8 mouse cellular contexts compared by ENCODE assay signal in genomic region chr3:40530845-40531244, GRCm38 (mm10). TPM values are rescaled to one million over a fixed set of nuclear protein-coding genes. Genes with fewer than 3 reads are reported as not detected.
DNase-seq lines count a peak whose midpoint lies in the region; ATAC-seq lines count a peak whose summit lies in the region.

No protein-coding gene starts in this region.

- DNase-seq in kidney, postnatal 14 days = no peak
- no peak for DNase-seq in forebrain, embryonic 11.5 days (ENCODE audit: low spot score)
- DNase-seq in urinary bladder, postnatal 10 days (ENCODE audit: low spot score) = no peak
- DNase-seq in kidney, adult 18-20 months = no peak
- DNase-seq in layer of hippocampus, adult 18-20 months (ENCODE audit: low spot score in 2 of 2) = no peak

- no peak overlapping the region for H3K27ac ChIP-seq in kidney, embryonic 15.5 days
- H3K27ac ChIP-seq in forebrain, embryonic 11.5 days (ENCODE audit: low read depth, low read length) = no peak overlapping the region
- H3K27ac ChIP-seq in limb, embryonic 12.5 days = no peak overlapping the region
- no peak overlapping the region for H3K27ac ChIP-seq in neural tube, embryonic 12.5 days

- H3K4me2 ChIP-seq in kidney, embryonic 15.5 days = peak overlapping the region; percentile 94
- H3K4me2 ChIP-seq in forebrain, embryonic 11.5 days (ENCODE audit: low read depth, low read length, severe bottlenecking) = peak overlapping the region; percentile 76
- peak overlapping the region; percentile 100 for H3K4me2 ChIP-seq in limb, embryonic 12.5 days
- peak overlapping the region; percentile 98 for H3K4me2 ChIP-seq in neural tube, embryonic 12.5 days (replicated peaks)

- 23% methylated on average over 6 of the region's 7 CpGs for WGBS in kidney, embryonic 15.5 days
- whole genome bisulfite sequencing in forebrain, embryonic 11.5 days = 20% methylated on average over 5 of the region's 7 CpGs
- WGBS in limb, embryonic 12.5 days = 17% methylated on average over 7 of the region's 7 CpGs
- 20% methylated on average over 7 of the region's 7 CpGs for WGBS in neural tube, embryonic 12.5 days

- peak overlapping the region; percentile 40; the same call in 1 of the 2 replicates for H3K9ac ChIP-seq in kidney, embryonic 15.5 days
- no peak overlapping the region for H3K9ac ChIP-seq in forebrain, embryonic 11.5 days (ENCODE audit: low read length)
- H3K9ac ChIP-seq in limb, embryonic 12.5 days (replicated peaks) = no peak overlapping the region; the same call in 1 of the 2 replicates
- no peak overlapping the region for H3K9ac ChIP-seq in neural tube, embryonic 12.5 days

- H3K4me3 ChIP-seq in kidney, embryonic 15.5 days (replicated peaks) = peak overlapping the region; percentile 50
- H3K4me3 ChIP-seq in forebrain, embryonic 11.5 days (ENCODE audit: low read depth, low read length) = peak overlapping the region; percentile 43
- peak overlapping the region; percentile 57 for H3K4me3 ChIP-seq in limb, embryonic 12.5 days (replicated peaks)
- H3K4me3 ChIP-seq in neural tube, embryonic 12.5 days = peak overlapping the region; percentile 57

- H3K36me3 ChIP-seq in kidney, embryonic 15.5 days = no peaks in the 10 kb centered on the region
- H3K36me3 ChIP-seq in forebrain, embryonic 11.5 days (ENCODE audit: control insufficient read depth, insufficient read depth, low read length) = no peaks in the 10 kb centered on the region
- H3K36me3 ChIP-seq in limb, embryonic 12.5 days = no peaks in the 10 kb centered on the region
- H3K36me3 ChIP-seq in neural tube, embryonic 12.5 days = no peaks in the 10 kb centered on the region

- H3K4me1 ChIP-seq in kidney, embryonic 15.5 days = peaks cover 17% of the 10 kb centered on the region
- H3K4me1 ChIP-seq in forebrain, embryonic 11.5 days (replicated peaks; ENCODE audit: control insufficient read depth, insufficient read depth, low read length) = peaks cover 3% of the 10 kb centered on the region; the same call in 1 of the 2 replicates
- peaks cover 33% of the 10 kb centered on the region for H3K4me1 ChIP-seq in limb, embryonic 12.5 days (replicated peaks)
- H3K4me1 ChIP-seq in neural tube, embryonic 12.5 days = peaks cover 19% of the 10 kb centered on the region

- H3K9me3 ChIP-seq in kidney, embryonic 15.5 days (replicated peaks) = no peaks in the 10 kb centered on the region
- no peaks in the 10 kb centered on the region for H3K9me3 ChIP-seq in forebrain, embryonic 11.5 days (ENCODE audit: control insufficient read depth, low read length)
- H3K9me3 ChIP-seq in limb, embryonic 12.5 days = no peaks in the 10 kb centered on the region
- 0 out of 2 replicates have a peak, but pooled peaks cover 3% of the 10 kb centered on the region for H3K9me3 ChIP-seq in neural tube, embryonic 12.5 days

- H3K27me3 ChIP-seq in kidney, embryonic 15.5 days = peaks cover 57% of the 10 kb centered on the region
- H3K27me3 ChIP-seq in forebrain, embryonic 11.5 days (ENCODE audit: control insufficient read depth, insufficient read depth, low read length) = peaks cover 2% of the 10 kb centered on the region
- H3K27me3 ChIP-seq in limb, embryonic 12.5 days = peaks cover 58% of the 10 kb centered on the region
- H3K27me3 ChIP-seq in neural tube, embryonic 12.5 days (replicated peaks) = peaks cover 15% of the 10 kb centered on the region

- ATAC-seq in kidney, embryonic 15.5 days (replicated peaks; ENCODE audit: low FRiP score) = no peak
- ATAC-seq in forebrain, embryonic 11.5 days (replicated peaks; ENCODE audit: low FRiP score) = no peak
- peak; percentile 17; the same call in 1 of the 2 replicates for ATAC-seq in limb, embryonic 12.5 days (ENCODE audit: insufficient number of reproducible peaks, insufficient read depth, low FRiP score, low TSS enrichment, low read depth)
- ATAC-seq in neural tube, embryonic 12.5 days (ENCODE audit: low FRiP score, low read depth) = 0 out of 2 replicates have a peak, but pooled peaks have one; percentile 2

RNA-seq across cellular contexts. Expression of gene Intu, which starts 0.2 kb away (rescaled TPM):
- 3.4 TPM in 2 replicates for polyA plus RNA-seq in kidney, embryonic 15.5 days (2015; fragmentation: Nextera tagmentation; extraction: Ambion mirVana)
- polyA plus RNA-seq in forebrain, embryonic 11.5 days (2014; fragmentation: Nextera tagmentation; extraction: Ambion mirVana) = 8.2 and 10.0 TPM in 2 replicates
- polyA plus RNA-seq in limb, embryonic 12.5 days (2016; fragmentation: Nextera tagmentation; extraction: Ambion mirVana) = 3.6 and 3.8 TPM in 2 replicates
- 4.2 and 5.1 TPM in 2 replicates for polyA plus RNA-seq in neural tube, embryonic 12.5 days (2016; fragmentation: Nextera tagmentation; extraction: Ambion mirVana)
- total RNA-seq in layer of hippocampus, adult 18-20 months (2021) = 1 to 10 TPM; 7.0 to 8.8 TPM

Comparison
In these comparisons a context has a peak if more than half of its experiments do, and no peak if none do; other contexts are left out.
1. ATAC-seq: peak in limb, embryonic 12.5 days (single experiment) and neural tube, embryonic 12.5 days (single experiment); none in kidney, embryonic 15.5 days (single experiment) and forebrain, embryonic 11.5 days (single experiment).
2. Peak in every context shown above with its lines, with median percentiles within 50 percentile points of each other: H3K4me2 ChIP-seq and H3K4me3 ChIP-seq.